Mouse (Mus musculus) kidney, adult 2 months (tissue): ENCODE measurements around the gene Supt6.

Experiments
- CTCF ChIP-seq: fragments of 200-500 bp; conservative IDR thresholded peaks from 2 replicates; pipeline ENCODE4 v1.5.1; 2011; ENCODE audit warnings: low read depth, mild to moderate bottlenecking, control low read depth, low read length, moderate library complexity, mixed read lengths; ENCODE audit not compliant: insufficient read depth, insufficient read length
- POLR2A ChIP-seq: fragments of 200-500 bp; IDR thresholded peaks from one replicate; pipeline ENCODE4 v1.6.1; 2011; ENCODE audit warnings: low read depth, low read length, control low read depth

DNA sequence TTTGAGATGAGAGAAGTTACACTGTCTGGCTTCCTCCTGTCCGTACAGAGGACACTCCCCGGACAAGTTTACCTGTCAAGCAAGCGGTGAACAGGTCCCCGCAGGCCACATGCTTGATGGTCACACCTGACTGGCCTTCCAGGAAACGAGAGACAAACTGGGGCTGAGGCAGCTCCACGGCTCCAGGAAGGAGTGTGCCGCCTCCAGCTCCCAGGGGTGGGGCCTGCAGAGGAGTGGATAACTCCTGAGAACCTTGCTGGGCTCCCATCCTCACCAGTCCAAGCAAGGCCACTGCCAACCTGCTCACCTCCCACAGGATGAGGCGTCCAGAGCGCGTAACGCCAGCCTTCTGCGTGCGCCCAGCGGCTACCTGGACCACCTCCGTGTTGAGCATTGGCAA, 75.5 kb downstream of the Supt6 start:
- TF ChIP-seq POLR2A: no peak
- no peak for TF ChIP-seq CTCF
